Mouse (Mus musculus) spleen, postnatal 4 days (tissue): Measurements from ENCODE around the gene Glrb.

Source experiments
- DNase-seq, 2 experiments: peaks; one replicate each; pipeline ENCODE4 v3.0.0; 2022; ENCODE audit warnings: low spot score in 2 of 2

Glrb gene

DNA sequence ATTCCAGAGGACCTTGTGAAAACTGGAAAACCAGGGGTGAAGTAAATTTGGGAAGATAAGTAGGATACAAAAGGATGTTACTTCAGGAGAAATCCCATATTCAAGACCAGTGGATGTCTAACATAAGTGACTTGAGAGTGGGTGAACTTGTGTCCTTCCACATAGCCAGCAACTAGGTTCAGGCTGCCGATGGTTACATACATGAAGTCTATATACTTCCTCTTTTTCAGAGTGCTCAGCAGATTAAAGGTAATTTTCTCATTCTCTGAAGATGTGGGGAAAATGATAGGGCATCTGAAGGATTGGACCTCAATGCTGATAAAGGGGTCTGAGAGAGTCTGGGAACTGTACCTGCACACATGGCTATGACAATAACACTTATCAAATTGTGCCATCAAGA is 89.5 kb downstream of the Glrb start:
- DNase-seq, result no peak

DNA sequence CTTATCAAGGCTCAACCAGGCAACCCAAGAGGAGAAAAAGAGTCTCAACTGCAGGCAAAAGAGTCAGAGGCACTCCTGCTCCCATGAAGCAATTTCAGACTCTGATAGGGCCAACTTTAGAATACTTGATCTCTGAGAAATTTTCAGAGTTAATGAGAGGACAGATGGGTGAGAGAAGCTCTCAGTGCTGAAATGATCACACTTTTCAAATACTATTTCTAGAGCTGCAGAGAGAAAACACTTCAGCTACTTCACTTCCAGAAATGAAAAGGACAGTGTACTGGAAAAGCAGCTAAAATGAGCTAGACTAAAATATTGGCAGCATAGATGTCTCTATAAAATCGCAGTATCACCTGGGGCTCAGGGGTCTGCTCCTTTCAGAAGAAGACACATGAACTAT is 94.8 kb downstream of the Glrb start:
- DNase-seq, result no peak

DNA sequence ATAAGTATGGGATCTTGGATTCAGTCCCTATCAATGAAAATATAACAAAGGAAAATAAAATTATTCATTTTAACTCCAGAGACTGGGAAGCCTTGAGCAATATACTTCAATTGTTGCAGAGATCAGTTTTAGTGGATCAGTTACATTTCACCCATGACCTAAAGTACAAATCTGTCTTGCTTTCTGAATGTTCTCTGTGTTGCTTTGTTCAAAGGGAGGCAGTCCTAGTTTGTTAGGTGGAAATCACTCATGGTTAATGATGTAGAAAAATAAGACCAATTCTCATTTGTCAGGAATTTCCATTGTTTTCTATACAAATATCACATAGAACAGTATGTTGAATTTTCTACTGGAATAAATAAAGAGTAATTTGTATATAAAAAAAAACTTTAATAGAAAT is 99.7 kb downstream of the Glrb start:
- DNase-seq, result no peak

- no peak for DNase-seq
Observed at GRCm38 (mm10) chr3:80812237-80812636, 101.2 kb downstream of the Glrb start.

GRCm38 (mm10) chr3:80805327-80805726 is 108.1 kb downstream of the Glrb start:
- DNase-seq, result no peak

DNA sequence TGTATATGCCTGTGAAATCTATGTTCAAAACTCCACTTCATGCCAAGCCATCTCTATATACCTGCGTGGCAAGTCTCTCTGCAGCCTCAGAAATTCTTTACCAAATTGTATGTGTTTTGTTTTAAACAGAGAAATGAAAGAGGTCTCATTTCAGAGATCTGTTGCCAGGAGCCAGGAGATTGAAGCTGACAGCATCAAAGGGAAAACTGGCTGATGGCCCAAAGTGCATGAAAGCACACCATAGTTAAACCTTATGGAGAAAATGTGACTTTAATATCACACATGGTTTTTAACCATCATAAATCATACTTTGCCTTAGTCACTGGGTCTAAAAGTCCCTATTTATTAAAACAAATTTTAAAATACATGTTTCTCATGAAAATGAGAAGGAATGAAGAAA is 109.6 kb downstream of the Glrb start:
- DNase-seq, result no peak

GRCm38 (mm10) chr3:80803211-80803610 is 110.2 kb downstream of the Glrb start:
- DNase-seq, result no peak

DNA sequence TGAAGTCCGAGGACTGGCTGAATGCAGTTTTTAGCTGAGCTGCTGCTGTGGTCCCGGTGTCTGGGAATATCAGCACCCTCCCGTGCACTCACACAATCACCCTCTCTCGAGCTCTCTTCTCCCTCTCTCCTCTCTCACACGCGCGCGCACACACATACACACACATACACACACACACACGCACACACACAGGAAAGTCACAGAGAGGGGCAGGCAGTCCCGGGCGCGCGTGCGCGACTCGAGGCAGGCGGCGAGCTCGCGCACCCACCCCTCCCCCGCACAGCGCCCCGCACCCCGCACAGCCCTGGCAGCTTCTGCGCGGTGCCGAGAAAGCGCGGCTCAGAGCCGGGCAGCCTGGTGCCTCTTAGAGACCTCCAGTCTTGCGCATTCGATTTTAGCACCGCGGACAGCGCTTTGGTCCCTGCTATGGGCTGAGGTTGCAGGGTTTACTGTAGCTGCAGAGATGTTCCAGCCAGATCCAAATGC is 110.8 kb downstream of the Glrb start, which contains the start of gene Gria2:
TSS of gene Gria2 (minus strand) at position 240 of the 486 bp plus-strand sequence.
- peak; percentile 21 to 70 for DNase-seq

GRCm38 (mm10) chr3:80801827-80802310 is 111.6 kb downstream of the Glrb start:
- DNase-seq, result no peak

DNA sequence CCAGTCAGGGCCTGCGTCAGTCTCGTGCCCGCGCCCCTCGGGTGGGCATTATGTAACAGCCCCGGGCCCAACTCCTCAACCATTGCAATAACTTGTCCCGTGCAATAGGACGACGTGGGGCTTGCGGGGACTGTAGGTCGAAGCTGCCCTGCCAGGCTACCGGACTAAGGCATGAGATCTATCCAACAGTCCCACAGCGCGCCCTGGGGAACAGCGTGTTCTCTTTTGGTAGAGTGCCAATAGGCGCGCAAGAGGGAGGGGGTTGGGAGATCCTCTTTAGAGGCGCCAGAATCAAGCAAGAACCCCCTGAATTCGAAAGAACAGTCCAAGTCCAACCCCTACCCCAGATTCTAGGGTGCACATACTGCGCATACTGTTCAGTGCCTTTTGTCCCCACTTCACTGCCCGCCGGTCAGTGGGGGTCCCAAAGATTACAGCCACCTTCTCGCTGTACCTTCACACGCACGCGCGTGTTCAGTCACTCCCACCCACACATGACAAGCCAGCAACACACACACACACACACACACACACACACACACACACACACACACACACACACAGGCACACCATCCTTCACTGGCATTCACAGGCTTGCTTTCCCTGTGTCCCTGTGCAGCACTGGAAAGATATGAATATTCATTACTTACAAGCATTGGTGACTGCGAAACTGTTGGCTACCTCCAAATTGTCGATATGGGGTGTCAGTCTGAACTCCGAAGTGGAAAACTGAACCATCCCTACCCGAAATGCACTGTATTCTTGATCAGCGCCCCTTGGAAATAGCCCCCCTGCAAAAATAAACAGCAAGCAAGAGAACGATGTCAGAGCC is 112.2 kb downstream of the Glrb start:
- peak in 1 of 2 experiments; percentile 59 for DNase-seq

DNA sequence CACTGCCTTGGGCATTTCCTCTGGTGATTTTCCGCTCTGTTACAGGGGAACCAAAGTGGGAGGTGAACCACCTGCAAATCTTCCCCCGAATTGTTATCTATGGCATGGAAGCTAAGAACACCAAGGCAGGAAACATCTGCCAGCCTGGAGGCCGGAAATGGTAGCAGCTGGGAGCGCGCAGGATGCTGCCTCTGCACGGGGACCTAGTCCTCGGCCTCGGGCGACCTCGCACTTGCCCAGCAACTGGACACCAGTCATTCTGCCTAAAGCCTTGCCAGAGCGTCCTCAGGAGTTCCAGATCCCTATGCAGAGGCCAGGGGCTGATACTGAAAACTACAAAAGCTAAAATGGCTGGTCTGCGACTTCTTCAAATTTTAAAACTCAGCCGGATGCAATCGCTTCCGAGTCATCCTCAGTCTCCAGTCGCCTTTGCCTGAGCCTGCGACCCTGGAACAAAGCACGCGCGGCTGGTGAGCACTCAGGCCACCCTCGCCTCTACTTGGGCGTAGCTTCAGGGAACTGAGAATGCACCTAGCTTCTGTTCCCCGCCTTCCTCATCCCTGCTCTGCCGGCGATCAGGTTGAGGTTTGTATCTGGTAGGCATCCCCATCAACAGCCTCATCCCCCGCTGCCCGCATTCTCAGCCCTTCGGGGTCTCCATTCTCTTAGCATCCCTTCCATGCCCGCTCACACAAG is 113.0 kb downstream of the Glrb start:
- DNase-seq, result peak; percentile 12 to 56

DNA sequence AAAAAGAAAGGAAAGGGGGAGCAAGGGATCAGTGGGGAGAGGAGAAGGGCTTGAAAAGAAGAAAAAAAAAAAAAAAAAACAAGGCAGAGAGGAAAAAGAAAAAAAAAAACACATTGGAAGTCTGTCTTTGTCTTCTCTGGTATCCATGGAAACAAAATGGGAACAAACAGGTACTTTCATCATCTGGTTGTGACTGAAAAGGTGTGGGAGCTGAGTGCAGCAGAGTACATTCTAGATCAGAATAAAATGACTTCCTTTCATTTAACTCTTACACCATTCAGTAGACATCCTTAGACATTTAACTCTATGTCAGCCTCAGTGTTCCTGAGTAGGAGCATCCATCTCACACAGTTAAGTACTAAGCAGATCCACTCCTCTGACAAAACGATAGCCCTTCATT is 115.5 kb downstream of the Glrb start:
- no peak for DNase-seq

- DNase-seq, result no peak
Observed at GRCm38 (mm10) chr3:80796764-80797163, 116.7 kb downstream of the Glrb start.

DNA sequence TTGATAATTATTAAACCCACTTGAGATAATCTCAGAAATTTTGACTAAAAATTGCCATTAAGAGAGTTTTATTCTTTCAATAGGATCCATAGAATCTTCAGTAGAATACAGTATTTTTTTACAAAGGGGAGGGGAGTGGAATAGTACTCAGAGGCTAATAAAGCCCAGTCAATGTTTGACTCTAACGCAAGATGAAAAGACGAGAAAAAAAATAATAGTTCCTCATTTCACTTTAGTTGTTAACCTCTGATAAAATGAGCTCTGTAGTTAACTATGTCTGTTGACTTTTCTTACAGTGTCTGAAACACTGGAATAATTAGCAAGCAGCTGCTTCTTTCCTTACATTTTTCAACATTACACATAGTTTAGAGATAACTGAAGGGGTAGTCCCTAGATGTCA is 118.2 kb downstream of the Glrb start:
- no peak for DNase-seq
